Mouse (Mus musculus) bone marrow macrophage, adult 2 months (primary cell): ENCODE data around the gene Elovl5.

Experiments
- CTCF ChIP-seq: IDR thresholded peaks from 2 replicates; pipeline ENCODE4 v1.5.1; 2012; ENCODE audit warnings: low read depth, mild to moderate bottlenecking, low read length, moderate library complexity
- POLR2A ChIP-seq: IDR thresholded peaks from 2 replicates; pipeline ENCODE4 v1.6.1; 2012; ENCODE audit warnings: mild to moderate bottlenecking, low read depth, low read length, borderline replicate concordance

DNA sequence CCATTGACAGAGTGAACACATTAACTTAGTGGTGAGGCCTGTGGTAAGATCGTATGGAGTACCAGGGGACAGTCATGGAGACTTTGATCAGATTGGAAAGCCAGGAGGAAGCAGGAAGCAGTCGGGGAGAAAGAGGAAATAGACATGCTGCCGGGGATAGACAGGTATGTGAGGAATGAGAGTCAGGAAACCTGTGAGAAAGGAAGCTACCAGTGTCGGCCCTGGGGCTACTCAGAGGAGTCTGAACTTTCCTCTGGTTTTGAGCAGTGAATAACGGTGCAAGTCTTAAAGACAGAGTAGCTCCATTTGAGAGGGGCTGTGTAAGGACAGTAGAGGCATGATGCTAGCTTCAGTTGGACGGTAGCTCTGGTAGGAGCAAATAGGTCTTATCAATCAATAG, 10.3 kb downstream of the Elovl5 start:
- TF ChIP-seq CTCF (no peak), POLR2A (no peak)
